Mouse (Mus musculus): ENCODE data around the gene Gm5415. TPM values are rescaled to one million over a fixed set of nuclear protein-coding genes. Genes with fewer than 3 reads are reported as not detected.

Gm5415 gene
- polyA plus RNA-seq (2021; fragmentation: Nextera tagmentation) = not detected in 2 replicates
- long read RNA-seq, experiment 1 = 0 reads
- long read RNA-seq, experiment 2 = 0 reads

GRCm38 (mm10) chr1:32547194-32547593 lies at the start of gene Gm5415:
Gm5415 (minus strand) TSS chr1:32547294.

